Mouse (Mus musculus) neural tube, embryonic 13.5 days (tissue): ENCODE data around the gene Trpc7. TPM values are rescaled to one million over a fixed set of nuclear protein-coding genes. Genes with fewer than 3 reads are reported as not detected.
A peak's percentile ranks its signal among the peaks of the same experiment; 100 is the strongest.

ENCODE experiments used
- ATAC-seq: fragments of 200-750 bp; cut with Nextera tagmentation; 2 replicates; pipeline ENCODE4 v1.8.0; 2017; ENCODE audit warnings: low read depth, mild to moderate bottlenecking, moderate TSS enrichment, moderate library complexity
- H3K27ac ChIP-seq: fragments of 300-500 bp; sonication (generic); replicated peaks from 2 replicates; pipeline ENCODE4 v1.5.1; 2015; ENCODE audit warnings: moderate library complexity, mild to moderate bottlenecking, inconsistent platforms
- H3K27me3 ChIP-seq: fragments of 300-500 bp; sonication (generic); 2 replicates; pipeline ENCODE4 v1.6.1; 2015; ENCODE audit warnings: mild to moderate bottlenecking, inconsistent platforms
- H3K36me3 ChIP-seq: fragments of 300-500 bp; sonication (generic); 2 replicates; pipeline ENCODE4 v1.6.1; 2015; ENCODE audit warnings: mild to moderate bottlenecking, inconsistent platforms
- H3K4me1 ChIP-seq: fragments of 300-500 bp; sonication (generic); replicated peaks from 2 replicates; pipeline ENCODE4 v1.6.1; 2015; ENCODE audit warnings: inconsistent platforms
- H3K4me2 ChIP-seq: fragments of 300-500 bp; sonication (generic); 2 replicates; pipeline ENCODE4 v1.6.1; 2015; ENCODE audit warnings: inconsistent platforms, mild to moderate bottlenecking, moderate library complexity
- H3K4me3 ChIP-seq: fragments of 300-500 bp; sonication (generic); 2 replicates; pipeline ENCODE4 v1.5.1; 2015; ENCODE audit warnings: mild to moderate bottlenecking, inconsistent platforms
- H3K9ac ChIP-seq: fragments of 300-500 bp; sonication (generic); 2 replicates; pipeline ENCODE4 v1.6.1; 2015; ENCODE audit warnings: moderate library complexity, mild to moderate bottlenecking, inconsistent platforms
- H3K9me3 ChIP-seq: fragments of 300-500 bp; sonication (generic); 2 replicates; pipeline ENCODE4 v1.6.1; 2016; ENCODE audit warnings: inconsistent platforms
- WGBS: fragments of 180-500 bp; shearing (Covaris S2); methylation state at CpG from one replicate; pipeline ENCODE4 v1.1.7; 2015; 5-methylcytosine and 5-hydroxymethylcytosine counted together
- polyA plus RNA-seq: library from polyadenylated mRNA; unstranded; fragments of >200 nt; fragmentation: Nextera tagmentation; extraction: Ambion mirVana; gene quantifications from 2 replicates; pipeline ENCODE4 v1.2.1, GENCODE M21; 2015

Gene Trpc7
- polyA plus RNA-seq, 1 experiment from 2014 or later = 1.2 TPM

DNA sequence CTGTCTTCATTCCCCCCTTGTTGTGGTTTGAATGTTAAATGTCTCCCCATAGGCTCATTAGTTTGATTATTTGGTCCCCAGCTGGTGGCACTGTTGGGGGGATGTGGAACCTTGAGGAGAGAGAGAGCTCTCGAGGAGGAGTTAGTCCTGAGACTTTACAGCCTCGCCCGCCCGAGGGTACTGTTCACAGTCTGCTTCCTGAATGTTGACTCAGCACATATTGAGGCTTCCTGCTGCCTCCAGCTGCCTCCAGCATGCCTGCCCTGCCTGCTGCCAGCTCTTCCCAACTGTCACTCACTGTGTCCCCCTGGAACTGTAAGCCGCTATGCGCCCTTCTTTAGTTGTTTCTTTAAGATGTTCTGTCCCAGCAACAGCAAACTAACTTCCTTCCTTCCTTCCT, 31.2 kb downstream of the Trpc7 start:
- H3K9me3 ChIP-seq = no peaks in the 10 kb centered on the region
- no peak overlapping the region for H3K9ac ChIP-seq
- ATAC-seq = no peak
- no peaks in the 10 kb centered on the region for H3K27me3 ChIP-seq
- no peak overlapping the region for H3K27ac ChIP-seq
- no peak overlapping the region for H3K4me3 ChIP-seq
- WGBS = 78% methylated on average over 6 of the region's 6 CpGs
- H3K36me3 ChIP-seq = no peaks in the 10 kb centered on the region
- no peak overlapping the region for H3K4me2 ChIP-seq
- peaks cover 8% of the 10 kb centered on the region; the same call in 1 of the 2 replicates for H3K4me1 ChIP-seq

DNA sequence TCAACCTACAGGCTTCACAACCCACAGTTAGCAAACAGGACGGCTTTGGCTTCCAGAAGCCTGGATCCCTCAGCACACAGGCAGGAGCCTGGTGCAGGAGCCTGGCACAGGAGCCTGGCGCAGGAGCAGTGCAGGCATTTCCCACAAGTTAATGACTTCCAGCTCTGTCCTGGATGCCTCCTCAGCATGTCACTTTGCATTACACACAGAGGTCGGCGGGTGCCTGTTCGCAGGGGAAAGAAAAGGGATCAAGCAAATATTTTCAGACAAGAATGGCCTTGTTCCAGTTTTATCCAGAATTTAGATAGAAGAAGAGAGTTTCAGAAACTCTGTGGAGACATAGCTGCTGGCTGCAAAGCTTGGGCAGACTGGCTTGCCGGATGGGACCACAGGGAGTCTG, 33.8 kb downstream of the Trpc7 start:
- no peak overlapping the region for H3K4me2 ChIP-seq
- no peak overlapping the region for H3K9ac ChIP-seq
- no peak overlapping the region for H3K4me3 ChIP-seq
- ATAC-seq = no peak
- H3K36me3 ChIP-seq = no peaks in the 10 kb centered on the region
- 58% methylated on average over 6 of the region's 6 CpGs for WGBS
- H3K9me3 ChIP-seq = no peaks in the 10 kb centered on the region
- no peak overlapping the region for H3K27ac ChIP-seq
- peaks cover 8% of the 10 kb centered on the region; the same call in 1 of the 2 replicates for H3K4me1 ChIP-seq
- no peaks in the 10 kb centered on the region for H3K27me3 ChIP-seq

DNA sequence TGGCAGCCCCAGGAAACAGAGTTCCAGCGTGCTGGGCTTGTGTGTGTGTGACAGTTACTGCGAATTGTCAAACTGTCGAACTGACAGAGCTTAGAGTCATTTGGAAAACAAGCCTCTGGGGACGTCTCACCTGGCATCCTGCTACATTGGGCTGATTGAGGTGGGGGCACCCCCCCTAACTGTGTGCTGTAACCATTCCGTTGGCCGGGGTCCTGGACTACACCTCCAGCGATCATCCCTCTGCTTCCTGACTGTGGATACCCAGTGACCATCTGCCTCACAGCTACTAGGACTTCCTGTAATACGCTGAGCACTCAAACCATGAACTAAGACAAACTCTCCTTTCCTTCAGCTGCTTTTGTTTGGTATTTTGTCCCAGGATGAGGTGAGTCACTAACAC, 41.3 kb downstream of the Trpc7 start:
- no peak overlapping the region for H3K9ac ChIP-seq
- no peak overlapping the region for H3K4me2 ChIP-seq
- ATAC-seq = no peak
- no peaks in the 10 kb centered on the region for H3K9me3 ChIP-seq
- 79% methylated on average over 8 of the region's 8 CpGs for WGBS
- no peaks in the 10 kb centered on the region for H3K27me3 ChIP-seq
- no peak overlapping the region for H3K4me3 ChIP-seq
- H3K27ac ChIP-seq = no peak overlapping the region
- H3K4me1 ChIP-seq = peaks cover 10% of the 10 kb centered on the region; the same call in 1 of the 2 replicates
- no peaks in the 10 kb centered on the region for H3K36me3 ChIP-seq

DNA sequence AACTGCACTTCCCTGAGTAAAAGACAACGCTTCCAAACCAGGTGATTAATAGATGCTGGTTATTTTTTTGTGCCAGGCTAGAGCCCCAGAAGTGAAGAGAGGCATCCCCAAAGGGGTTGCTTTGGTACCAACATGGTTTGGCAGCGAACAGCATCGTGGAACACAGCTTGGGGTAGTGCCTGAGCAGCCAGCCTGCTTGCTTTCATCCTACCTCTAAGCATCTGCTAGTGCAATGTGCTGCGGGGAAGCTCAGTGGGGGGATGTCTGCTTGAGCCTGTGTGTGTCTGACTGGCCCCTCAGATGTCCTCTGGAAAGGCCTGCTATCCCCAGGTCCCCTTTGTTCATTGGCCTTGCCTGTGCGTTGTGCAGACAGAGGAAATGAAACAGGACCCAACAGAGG, 42.4 kb downstream of the Trpc7 start:
- Histone ChIP-seq H3K4me3 (no peak overlapping the region), H3K9me3 (no peaks in the 10 kb centered on the region), H3K27me3 (no peaks in the 10 kb centered on the region), H3K9ac (no peak overlapping the region), H3K27ac (no peak overlapping the region), H3K36me3 (no peaks in the 10 kb centered on the region), H3K4me2 (no peak overlapping the region), H3K4me1 (peaks cover 10% of the 10 kb centered on the region; the same call in 1 of the 2 replicates)
- ATAC-seq = no peak
- 41% methylated on average over 5 of the region's 5 CpGs for WGBS

DNA sequence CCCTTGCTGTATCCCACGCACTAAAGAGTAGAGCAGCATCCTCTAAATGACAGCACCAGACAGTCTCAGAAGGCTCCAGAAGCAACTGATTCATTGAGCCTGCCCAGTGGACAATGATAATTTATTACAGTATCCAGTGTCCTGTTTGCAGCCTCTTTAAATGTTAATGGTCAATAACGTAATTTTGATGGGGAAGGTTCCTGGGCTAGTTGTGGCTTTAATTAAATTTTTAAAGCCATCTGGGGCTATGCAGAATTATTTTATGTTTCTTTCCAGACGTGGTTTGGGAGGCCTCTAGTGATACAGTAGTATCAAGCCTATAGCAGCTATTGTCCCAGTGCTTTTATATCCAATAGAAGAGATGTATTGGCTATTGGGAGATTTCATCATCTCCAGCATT, 49.9 kb downstream of the Trpc7 start:
- Histone ChIP-seq H3K4me1 (no peaks in the 10 kb centered on the region), H3K9me3 (no peaks in the 10 kb centered on the region), H3K4me3 (no peak overlapping the region), H3K4me2 (no peak overlapping the region), H3K27ac (no peak overlapping the region), H3K36me3 (no peaks in the 10 kb centered on the region), H3K27me3 (no peaks in the 10 kb centered on the region), H3K9ac (no peak overlapping the region)
- no peak for ATAC-seq
- WGBS = 64% methylated on average over 3 of the region's 3 CpGs

DNA sequence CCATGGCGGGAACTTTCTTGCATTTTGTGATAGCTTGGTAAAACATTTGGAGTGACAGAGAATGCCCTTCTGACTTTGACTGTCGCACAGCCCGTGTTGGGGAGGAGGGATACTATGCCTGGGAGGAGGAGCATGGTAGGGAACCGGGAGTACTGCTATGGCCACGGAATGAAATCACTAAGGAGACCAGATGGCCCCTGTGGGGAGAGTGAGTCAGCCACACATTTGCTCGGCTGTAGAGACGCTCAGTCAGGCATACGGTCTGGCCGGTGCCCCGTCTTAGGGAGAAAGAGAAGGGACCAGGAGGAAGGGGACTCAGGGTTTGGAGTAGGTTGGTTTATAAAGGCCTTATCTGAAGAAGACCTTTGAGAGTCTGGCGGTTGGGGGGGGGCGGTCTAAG, 80.3 kb downstream of the Trpc7 start:
- H3K4me2 ChIP-seq = no peak overlapping the region
- no peak overlapping the region for H3K4me3 ChIP-seq
- H3K4me1 ChIP-seq = no peaks in the 10 kb centered on the region
- no peak overlapping the region for H3K9ac ChIP-seq
- WGBS = 84% methylated on average over 12 of the region's 12 CpGs
- H3K9me3 ChIP-seq = no peaks in the 10 kb centered on the region
- H3K36me3 ChIP-seq = no peaks in the 10 kb centered on the region
- no peaks in the 10 kb centered on the region for H3K27me3 ChIP-seq
- ATAC-seq = no peak
- no peak overlapping the region for H3K27ac ChIP-seq

DNA sequence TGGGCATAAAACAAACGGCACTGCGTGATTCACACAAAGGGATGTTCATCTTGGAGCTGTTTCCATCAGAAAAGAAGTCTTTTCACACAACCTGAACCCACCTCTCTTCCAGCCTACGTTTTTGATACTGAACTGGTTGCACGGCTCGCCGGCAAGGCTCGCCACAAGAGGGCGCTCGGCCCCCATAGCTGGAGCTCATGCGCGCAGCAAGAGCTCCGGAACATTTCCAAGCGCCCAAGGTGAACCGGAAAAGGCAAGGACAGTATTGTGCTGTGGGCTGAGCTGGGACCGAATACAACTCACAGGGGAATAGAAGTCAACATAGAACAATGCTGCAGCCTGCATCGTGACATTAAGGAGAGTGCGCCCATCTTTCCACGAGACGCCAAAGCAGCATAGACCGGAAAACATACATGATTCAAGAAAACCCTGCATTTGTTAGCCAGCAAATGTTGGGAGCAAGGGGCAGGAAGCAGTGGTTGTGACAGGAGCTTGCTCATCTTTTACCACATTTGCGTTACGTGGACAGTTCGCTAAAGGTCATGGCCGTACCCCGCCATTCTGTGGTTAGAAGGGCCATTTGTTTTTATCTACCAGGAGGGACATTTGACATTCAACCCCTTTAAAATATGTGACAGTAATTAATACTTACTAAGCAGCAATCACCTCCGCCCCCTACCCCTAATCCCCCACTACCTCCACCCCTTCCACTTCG, 88.9 kb downstream of the Trpc7 start:
- WGBS = 8% methylated on average over 27 of the region's 27 CpGs
- H3K4me1 ChIP-seq = 0 out of 2 replicates have a peak, but pooled peaks cover 3% of the 10 kb centered on the region
- H3K4me2 ChIP-seq = peak overlapping the region; percentile 56
- H3K9ac ChIP-seq = peak overlapping the region; percentile 61
- no peaks in the 10 kb centered on the region for H3K36me3 ChIP-seq
- ATAC-seq = peak; percentile 90
- peaks cover 8% of the 10 kb centered on the region for H3K27me3 ChIP-seq
- no peak overlapping the region for H3K27ac ChIP-seq
- H3K9me3 ChIP-seq = no peaks in the 10 kb centered on the region
- peak overlapping the region; percentile 25 for H3K4me3 ChIP-seq

DNA sequence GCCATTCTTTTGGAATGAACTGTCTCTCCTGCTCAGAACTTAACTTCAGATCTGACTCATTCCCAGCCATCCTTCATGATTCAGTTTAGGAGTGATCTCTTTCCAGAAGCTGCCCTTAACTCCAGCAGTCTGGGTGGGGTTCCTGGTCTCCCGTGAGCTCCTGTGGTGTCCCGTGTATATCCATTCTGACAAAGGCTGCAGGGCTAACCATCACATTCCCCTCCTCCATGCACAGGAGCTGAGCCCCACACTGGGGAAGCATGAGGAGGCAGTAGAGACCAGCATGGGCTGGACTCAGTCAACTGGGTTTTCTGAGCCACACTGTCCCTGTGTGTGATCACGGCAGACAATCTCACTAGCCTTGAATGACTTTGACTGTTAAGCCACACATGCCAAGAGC, 90.7 kb downstream of the Trpc7 start:
- Histone ChIP-seq H3K4me2 (no peak overlapping the region), H3K36me3 (no peaks in the 10 kb centered on the region), H3K27me3 (peaks cover 8% of the 10 kb centered on the region), H3K4me3 (no peak overlapping the region), H3K27ac (peak overlapping the region; percentile 13; the same call in 1 of the 2 replicates), H3K4me1 (0 out of 2 replicates have a peak, but pooled peaks cover 3% of the 10 kb centered on the region), H3K9me3 (no peaks in the 10 kb centered on the region), H3K9ac (0 out of 2 replicates have a peak overlapping the region, but pooled peaks have one; percentile 26)
- 83% methylated on average over 3 of the region's 3 CpGs for WGBS
- no peak for ATAC-seq

DNA sequence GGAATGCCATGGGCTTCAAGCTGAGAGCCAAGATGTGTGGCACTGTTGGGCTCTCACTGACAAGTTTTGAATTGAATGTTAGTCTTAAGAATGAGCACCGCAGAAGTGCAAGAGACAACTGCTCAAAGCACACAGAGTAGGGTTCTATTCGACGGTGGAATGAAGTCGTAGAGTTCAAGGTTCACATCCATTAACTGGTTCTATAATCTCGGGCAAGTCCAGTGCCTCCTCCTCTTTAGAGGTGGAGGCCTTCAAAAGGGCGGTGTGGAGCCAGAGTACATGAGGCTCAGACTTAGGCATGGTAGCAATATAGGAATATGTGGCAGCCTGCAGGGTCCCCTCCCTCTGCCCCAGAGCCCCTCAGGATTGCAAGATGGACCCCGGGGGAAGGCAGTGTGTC, 98.3 kb downstream of the Trpc7 start:
- Histone ChIP-seq H3K9me3 (no peaks in the 10 kb centered on the region), H3K4me1 (0 out of 2 replicates have a peak, but pooled peaks cover 15% of the 10 kb centered on the region), H3K36me3 (no peaks in the 10 kb centered on the region), H3K4me3 (no peak overlapping the region), H3K4me2 (no peak overlapping the region), H3K27me3 (no peaks in the 10 kb centered on the region; the same call in 1 of the 2 replicates), H3K9ac (no peak overlapping the region), H3K27ac (no peak overlapping the region)
- WGBS = 88% methylated on average over 7 of the region's 7 CpGs
- no peak for ATAC-seq

DNA sequence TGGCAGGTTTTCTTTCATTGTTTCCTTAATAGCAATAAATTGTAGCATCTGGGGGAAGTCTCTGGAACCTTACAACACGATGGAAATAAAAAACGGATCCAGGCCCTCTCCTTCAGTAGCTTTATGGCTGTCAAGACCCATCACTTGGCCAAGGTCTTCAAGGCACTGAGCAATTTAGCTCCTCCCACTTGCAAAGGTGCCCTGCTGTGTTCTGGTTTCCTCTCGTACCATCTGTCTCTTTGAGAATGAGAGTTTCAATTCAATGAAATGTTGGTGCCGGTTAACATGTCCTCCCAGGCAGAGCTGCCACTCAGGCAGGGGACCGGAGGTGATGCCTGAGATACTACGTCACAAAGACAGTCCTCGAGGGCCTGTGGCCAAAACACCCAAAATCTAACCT, 100.3 kb downstream of the Trpc7 start:
- no peak overlapping the region for H3K4me3 ChIP-seq
- no peak overlapping the region for H3K9ac ChIP-seq
- no peak overlapping the region for H3K27ac ChIP-seq
- no peaks in the 10 kb centered on the region; the same call in 1 of the 2 replicates for H3K27me3 ChIP-seq
- H3K4me1 ChIP-seq = 0 out of 2 replicates have a peak, but pooled peaks cover 15% of the 10 kb centered on the region
- no peaks in the 10 kb centered on the region for H3K36me3 ChIP-seq
- no peak overlapping the region for H3K4me2 ChIP-seq
- H3K9me3 ChIP-seq = no peaks in the 10 kb centered on the region
- 63% methylated on average over 7 of the region's 7 CpGs for WGBS
- no peak for ATAC-seq

DNA sequence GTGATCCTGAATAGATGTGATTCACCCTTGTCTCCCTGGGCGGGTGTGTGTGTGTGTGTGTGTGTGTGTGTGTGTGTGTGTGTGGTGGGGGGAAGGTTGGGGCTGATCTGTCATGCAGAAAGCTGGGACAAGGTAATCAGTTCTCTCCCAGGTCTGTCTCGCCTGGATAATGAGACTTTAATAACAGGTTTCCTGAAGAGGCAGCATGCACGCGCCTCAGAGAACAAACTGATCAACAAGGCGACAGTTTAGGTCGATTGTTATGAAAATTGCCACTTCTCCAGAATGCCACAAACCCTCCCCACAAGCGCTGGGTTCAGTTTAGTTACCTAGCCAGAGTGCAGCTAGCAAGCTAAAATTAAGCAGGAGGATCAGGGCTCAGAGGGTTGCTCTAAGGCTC, 101.4 kb downstream of the Trpc7 start:
- no peak for ATAC-seq
- Histone ChIP-seq H3K4me1 (0 out of 2 replicates have a peak, but pooled peaks cover 15% of the 10 kb centered on the region), H3K4me2 (no peak overlapping the region), H3K36me3 (no peaks in the 10 kb centered on the region), H3K9me3 (no peaks in the 10 kb centered on the region), H3K27ac (no peak overlapping the region), H3K27me3 (no peaks in the 10 kb centered on the region; the same call in 1 of the 2 replicates), H3K9ac (no peak overlapping the region), H3K4me3 (no peak overlapping the region)
- 51% methylated on average over 7 of the region's 7 CpGs for WGBS

DNA sequence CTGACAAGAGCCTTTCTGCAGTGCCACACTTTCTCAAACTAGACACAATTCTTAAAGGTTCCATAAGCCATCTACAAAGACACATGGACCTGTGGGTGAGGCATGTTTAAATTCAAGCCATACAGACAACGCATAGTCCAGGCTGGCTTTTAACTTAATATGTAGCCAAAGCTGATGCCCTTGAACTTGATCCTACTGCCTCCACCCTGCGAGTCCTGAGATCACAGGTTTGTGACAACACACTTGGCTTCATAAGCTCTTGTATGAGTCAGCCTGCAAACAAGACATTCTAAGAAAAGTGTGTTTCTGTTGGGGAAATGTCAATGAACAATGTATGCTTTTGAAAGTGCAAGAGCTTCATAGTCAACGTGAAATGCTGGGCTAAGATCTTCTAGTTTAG, 102.9 kb downstream of the Trpc7 start:
- Histone ChIP-seq H3K27ac (no peak overlapping the region), H3K4me3 (no peak overlapping the region), H3K27me3 (no peaks in the 10 kb centered on the region; the same call in 1 of the 2 replicates), H3K9ac (no peak overlapping the region), H3K4me1 (0 out of 2 replicates have a peak, but pooled peaks cover 15% of the 10 kb centered on the region), H3K4me2 (no peak overlapping the region), H3K36me3 (no peaks in the 10 kb centered on the region), H3K9me3 (no peaks in the 10 kb centered on the region)
- WGBS = 83% methylated on average over 3 of the region's 3 CpGs
- ATAC-seq = no peak

DNA sequence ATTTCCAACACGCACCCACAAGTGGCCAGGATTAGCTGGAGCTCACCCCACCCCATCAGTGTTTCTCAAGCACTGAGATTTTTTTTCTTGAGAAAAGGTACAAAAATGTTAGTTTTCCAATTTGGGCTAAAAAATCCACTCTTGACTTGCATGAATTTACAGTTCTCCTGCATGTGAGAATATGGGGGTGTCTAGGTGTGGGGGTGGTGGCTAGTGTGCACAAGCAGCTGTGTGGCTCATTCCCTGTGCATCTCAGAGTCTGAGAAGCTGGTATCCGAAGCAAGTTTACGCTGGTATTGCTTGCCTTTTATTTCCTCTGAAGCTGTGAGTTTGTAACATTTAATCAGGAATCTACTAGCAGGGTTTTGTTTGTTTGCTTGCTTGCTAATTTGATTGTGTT, 105.1 kb downstream of the Trpc7 start:
- H3K27ac ChIP-seq = no peak overlapping the region
- H3K9me3 ChIP-seq = no peaks in the 10 kb centered on the region
- 94% methylated on average over 3 of the region's 3 CpGs for WGBS
- no peaks in the 10 kb centered on the region for H3K36me3 ChIP-seq
- no peak overlapping the region for H3K9ac ChIP-seq
- H3K27me3 ChIP-seq = no peaks in the 10 kb centered on the region; the same call in 1 of the 2 replicates
- no peak for ATAC-seq
- H3K4me1 ChIP-seq = 0 out of 2 replicates have a peak, but pooled peaks cover 15% of the 10 kb centered on the region
- H3K4me3 ChIP-seq = no peak overlapping the region
- H3K4me2 ChIP-seq = no peak overlapping the region
